Mouse (Mus musculus): ENCODE data around the gene Zfp451.

Zfp451 gene

GRCm38 (mm10) chr1:33712026-33712425 lies 102.4 kb downstream of the Zfp451 start:
- DNase-seq, result no peak

Data from spleen, adult 18-20 months (tissue).